Mouse (Mus musculus) embryo, embryonic 10.5 days (tissue): ENCODE data around the gene Fbxl5.

Source experiments
- DNase-seq: peaks from one replicate; pipeline ENCODE4 v3.0.0-alpha.2; 2015; ENCODE audit warnings: low spot score

Gene Fbxl5

DNA sequence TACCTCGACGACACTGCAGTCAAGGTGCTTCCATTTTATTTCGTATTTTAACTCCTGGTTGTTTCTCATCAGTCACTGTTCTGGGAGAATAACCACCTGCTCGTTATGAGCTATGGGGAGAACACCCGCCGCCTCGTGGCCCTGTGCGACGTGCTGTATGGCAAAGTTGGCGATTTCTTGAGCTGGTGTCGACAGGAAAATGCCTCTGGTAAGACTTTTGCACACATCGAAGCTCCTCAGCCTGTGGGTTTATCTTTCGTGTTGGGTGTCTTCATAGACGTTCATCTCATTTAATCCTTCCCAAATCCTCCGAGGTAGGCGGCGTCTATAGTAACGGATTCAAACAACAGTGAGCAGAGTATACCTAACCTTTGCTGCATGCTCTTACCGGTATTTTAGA lies at the start of gene Fbxl5:
TSS of gene Fbxl5 (minus strand) at position 101 of the 400 bp plus-strand sequence.
- DNase-seq, result no peak

GRCm38 (mm10) chr5:43868711-43869600 lies 47.5 kb upstream of the Fbxl5 start:
- peak; percentile 65 for DNase-seq

- no peak for DNase-seq
These were observed 46.8 kb upstream of the Fbxl5 start, which contains the start of gene Cd38 for GRCm38 (mm10) chr5:43868253-43868652. Gene Cd38 (plus strand): TSS chr5:43868553.

DNA sequence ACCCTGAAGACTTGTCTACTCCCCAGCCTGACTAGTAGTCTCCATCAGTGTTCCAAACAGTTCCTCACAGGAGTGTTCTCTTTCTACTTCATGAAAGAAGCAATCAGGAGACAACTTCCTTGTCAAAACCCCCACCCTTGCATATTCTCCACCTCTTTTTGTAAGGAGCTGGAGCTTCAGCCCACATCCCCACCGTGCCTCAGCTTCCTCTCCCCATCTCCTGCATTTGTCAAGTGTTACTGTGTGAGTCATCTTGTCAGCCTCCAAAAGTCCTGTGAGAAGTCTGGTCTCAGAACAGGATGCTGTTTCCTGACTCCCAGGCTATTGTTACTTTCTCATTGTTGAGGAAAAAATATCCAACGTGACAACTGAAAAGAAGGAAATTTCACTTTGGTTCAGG lies 43.9 kb upstream of the Fbxl5 start:
- DNase-seq, result no peak

DNA sequence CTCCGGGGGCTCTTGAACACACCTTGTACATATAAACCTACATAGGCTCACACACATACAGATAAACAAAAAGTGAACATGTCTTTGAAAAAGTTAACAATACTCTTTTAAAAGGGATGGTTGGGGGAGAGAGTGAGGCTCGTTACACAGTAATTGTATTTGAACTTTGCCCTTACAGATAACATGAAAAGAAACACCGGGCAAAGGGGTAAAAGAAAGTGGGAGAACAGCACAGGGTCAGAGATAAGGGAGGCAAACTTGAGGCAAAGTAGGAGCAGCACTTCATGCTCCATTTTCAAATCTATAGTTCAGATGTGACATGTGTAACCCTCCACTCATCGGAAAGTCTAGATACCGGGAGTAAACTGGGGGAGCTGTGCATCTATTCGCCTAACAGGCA lies 42.2 kb upstream of the Fbxl5 start:
- no peak for DNase-seq

DNA sequence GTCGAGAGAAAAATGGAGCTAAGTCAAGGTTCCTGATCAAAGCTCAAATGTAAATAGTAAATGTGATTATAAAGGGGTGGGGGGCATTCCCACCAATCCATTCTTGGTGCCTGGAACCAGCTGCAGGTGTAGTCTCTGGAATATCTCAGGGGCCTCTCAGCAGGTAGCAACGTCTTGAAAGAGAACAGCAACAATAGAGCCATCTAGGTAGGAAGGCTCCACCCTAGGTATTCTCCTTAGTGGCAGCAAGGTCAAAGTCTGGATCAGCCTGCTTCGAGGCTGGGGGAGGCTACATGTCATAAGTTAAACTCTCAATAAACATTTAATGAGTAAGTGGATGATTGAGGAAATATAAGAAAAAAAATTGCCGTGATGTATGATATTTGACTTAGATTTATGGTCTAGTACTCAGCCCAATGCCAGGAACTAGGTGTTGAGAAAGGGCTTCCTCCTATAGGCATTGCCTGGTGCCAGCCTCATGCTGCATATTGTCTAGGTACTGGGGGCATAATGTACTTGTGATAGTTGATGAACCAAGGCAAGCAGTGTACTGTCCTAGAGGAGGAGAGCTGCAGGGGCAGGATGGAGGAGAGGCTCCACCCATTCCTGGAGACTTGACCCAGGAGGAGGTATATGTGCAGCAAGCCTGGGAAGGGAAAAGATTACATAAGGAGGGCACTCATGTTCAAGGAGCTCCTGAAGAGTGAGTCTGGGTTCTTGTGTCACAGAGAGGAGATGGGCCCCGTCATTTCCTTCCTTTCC lies 39.4 kb upstream of the Fbxl5 start:
- no peak for DNase-seq

DNA sequence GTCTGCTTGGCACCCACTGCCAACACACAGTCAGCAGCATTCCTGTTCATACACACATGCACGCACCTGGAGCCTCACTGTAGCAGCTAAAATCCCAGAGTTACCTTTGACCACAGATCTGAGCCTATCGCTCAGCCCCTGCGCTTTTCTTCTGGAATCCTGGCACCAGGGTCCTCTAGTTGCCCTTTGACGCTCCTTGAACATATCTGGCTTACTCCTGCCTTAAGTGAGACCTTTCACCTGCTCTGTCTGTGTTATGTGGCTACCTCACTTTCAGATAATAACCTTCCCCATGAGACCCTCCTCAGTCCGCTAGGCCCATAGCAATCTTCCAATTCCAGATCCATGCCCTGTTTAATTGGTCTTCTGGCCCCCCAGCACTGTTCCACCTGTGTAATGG lies 38.7 kb upstream of the Fbxl5 start:
- DNase-seq, result no peak

GRCm38 (mm10) chr5:43859663-43860062 lies 38.2 kb upstream of the Fbxl5 start:
- DNase-seq, result no peak

- no peak for DNase-seq
These were observed 34.3 kb upstream of the Fbxl5 start for GRCm38 (mm10) chr5:43855769-43856168.

DNA sequence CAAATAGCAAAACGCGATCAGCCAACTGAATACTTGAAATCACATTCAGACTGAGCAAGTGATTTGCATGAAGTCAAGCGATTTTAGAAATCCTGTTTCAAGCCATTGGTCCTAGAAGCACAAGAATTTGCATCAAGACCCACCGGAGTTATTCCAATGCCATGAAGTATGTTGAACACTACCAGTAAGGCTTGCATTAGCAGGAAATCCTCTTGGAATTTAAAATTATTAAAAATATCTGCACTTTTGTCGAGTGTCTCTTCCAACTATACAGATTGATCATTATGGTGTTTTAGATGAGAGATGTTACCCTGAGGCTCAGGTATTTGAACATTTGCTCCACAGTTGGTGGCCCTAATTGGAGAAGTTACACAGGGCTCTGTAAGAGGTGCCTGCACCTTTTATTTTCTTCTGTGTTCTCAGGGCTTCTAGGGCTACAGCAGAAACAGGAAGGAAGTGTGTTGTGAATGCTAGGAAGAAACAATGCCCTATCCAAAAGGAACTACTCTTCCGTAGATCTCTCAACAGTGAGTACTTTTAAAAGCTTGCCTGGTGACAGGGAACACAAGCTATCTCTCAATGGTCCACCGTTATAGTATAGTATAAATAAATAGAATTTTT lies 32.5 kb upstream of the Fbxl5 start:
- DNase-seq, result no peak

- no peak for DNase-seq
These were observed 31.8 kb upstream of the Fbxl5 start for GRCm38 (mm10) chr5:43853096-43853867.

DNA sequence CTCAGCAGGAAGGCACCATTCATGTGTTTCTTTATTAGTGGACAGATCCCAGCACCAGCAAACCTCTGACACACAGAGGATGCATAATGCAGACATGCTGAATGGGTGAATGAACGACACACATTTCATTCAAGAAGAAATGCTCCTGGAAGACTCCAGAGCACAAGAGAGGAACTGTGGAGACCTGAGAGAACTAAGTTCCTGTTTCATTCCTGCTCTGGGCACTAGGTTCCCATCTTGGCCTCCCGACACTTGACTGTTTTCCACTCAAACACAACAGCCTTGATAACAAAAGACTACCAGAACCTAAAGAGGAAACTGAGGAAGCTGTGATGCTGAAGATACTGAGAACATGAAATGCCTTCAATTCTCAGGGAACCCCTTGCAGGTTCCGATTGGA lies 26.8 kb upstream of the Fbxl5 start:
- DNase-seq, result no peak

- DNase-seq, result no peak
These were observed 26.1 kb upstream of the Fbxl5 start for GRCm38 (mm10) chr5:43847555-43847954.

GRCm38 (mm10) chr5:43846227-43846626 lies 24.8 kb upstream of the Fbxl5 start:
- no peak for DNase-seq

DNA sequence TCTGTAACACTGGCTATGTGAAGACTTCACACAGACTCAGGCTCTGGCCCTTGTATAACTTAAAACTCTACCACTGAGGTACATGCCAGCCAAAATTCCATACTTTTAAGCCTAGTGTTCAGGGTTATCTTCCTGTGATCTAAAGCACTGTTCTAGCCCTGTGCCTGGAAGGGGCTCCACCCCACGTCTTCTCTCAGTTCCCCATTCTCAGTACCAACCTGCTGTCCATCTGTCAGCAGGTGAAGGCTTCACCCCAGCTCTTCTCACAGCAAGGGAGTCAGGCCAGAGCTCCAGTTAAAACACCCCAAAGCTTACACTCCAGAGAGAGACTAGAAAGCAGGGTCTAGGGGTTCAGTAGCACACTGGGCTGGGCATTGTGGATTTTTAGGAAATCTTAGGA lies 24.2 kb upstream of the Fbxl5 start:
- no peak for DNase-seq

DNA sequence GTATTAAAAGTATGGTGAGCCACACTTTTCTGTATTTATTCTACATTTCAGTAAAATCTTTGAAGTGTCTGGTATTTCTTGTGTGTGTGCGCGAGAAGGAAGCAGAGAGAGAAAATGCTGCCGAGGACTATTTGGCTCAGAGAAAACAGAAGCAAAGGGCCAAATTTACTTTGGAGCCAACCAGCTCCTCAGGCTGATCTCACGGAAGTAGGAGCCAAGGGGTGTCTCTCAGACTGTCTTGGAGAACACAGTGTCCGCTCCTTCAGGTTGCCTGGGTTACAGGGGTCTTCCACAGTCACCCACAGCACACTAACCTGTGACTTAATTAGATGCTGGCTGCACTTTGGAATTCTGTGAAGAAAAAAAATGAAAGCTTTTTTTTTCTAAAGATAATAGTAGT lies 23.6 kb upstream of the Fbxl5 start:
- DNase-seq, result no peak

DNA sequence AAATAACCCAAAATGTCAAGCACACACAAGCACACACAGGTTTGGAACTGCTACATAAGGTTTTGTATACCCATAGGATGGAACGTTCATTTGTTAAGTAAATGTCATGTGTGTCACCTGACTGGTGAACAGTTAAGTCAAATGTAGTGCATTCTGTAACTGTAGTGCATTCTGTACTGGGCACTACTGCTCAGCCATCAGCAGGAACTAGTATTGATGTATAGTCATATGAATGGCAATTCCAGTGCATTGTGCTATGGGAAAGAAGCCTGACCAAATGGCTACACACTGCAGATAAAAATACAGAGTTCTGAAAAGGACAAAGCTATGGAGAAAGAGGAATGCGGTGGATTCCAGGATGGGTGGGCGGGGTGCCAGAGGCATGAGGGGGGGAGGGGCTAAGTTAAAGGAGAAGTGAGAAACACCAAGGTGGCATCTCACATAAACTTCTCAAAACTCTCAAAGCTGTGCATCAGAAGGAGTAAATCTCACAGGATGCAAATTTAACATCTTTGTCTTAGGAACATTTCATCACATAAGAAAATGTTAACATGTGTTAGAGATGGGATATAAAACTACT lies 21.2 kb upstream of the Fbxl5 start:
- DNase-seq, result no peak

DNA sequence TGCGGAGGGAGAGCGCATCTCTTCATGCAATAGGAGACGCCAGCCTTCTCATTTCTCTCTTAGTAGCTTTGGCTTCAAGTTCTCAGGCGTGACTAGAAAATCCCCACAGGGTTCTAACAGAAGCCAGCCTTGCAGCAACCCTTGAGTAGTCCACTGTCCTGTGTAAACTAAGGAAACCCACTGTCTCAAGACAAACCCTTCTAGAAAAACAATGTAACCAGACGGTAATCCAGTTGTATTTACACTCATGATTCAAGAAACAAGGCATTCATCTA lies 20.5 kb upstream of the Fbxl5 start:
- DNase-seq, result no peak

GRCm38 (mm10) chr5:43841144-43842010 lies 19.9 kb upstream of the Fbxl5 start:
- peak; percentile 86 for DNase-seq

DNA sequence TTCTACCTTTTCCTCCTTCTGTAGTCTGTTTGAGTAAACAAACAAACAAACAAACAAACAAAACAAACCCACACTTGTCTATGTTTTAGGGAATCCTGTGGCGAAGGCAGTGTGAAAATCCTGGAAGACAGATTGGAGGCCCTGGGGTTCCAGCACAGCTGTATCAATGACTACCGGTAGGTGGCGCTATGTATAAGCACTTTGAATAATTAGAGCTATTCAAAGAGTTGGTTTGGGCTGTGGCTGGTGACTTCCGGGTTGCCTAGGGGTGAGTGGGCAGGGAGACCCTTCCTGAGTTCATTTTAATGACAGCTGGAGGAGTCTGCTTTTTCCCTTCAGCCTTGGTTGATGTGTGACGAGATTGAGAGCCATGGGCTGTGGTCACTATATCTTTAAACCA lies 15.9 kb upstream of the Fbxl5 start:
- peak; percentile 75 for DNase-seq

DNA sequence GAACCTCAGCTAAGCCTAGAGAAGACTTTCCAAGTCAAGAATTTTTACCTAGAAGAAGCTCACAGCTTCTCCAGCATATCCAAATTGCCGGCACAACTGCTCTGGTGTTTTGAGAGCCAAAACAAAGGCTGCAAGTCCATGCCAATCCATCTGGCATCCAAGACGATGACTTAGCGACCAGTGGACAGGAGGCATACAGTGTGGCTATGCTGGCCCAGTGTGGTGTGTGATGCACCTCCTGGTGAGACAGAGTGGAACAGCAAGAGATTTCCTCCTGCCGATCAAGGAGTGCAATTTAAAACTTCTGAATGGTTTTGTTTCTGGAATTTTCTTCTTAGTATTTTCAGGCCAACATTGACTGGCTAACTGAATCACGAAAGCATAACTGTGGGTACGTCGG lies 15.2 kb upstream of the Fbxl5 start:
- no peak for DNase-seq
